Mouse (Mus musculus) kidney, adult 9 months (tissue): ENCODE data around the gene Awat2.
"Not testable (repeated sequence)": the region's sequence is repeated elsewhere in the genome, so short reads cannot be mapped to it uniquely, and the experiment has no call there.

Source experiments
- DNase-seq: peaks from one replicate; pipeline ENCODE4 v3.0.0; 2022

The Awat2 gene

DNA sequence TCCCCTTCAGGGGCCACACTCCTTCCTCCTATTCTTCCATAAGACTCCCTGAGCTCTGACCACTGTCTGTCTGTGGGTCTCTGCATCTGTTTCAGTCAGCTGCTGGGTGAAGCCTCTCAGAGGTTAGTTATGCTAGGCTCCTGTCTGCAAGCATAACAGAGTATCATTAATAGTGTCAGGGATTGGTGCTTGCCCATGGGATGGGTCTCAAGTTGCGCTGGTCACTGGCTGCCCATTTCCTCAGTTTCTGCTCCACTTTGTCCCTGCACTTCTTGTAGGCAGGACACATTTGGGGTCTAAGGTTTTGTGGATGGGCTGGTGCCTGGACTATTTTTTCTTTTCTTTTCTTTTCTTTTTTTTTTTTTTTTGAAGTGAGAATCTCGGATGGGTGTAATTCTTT is at the start of gene Awat2:
TSS of gene Awat2 (minus strand) at position 101 of the 400 bp plus-strand sequence.
- DNase-seq: not testable (repeated sequence)

DNA sequence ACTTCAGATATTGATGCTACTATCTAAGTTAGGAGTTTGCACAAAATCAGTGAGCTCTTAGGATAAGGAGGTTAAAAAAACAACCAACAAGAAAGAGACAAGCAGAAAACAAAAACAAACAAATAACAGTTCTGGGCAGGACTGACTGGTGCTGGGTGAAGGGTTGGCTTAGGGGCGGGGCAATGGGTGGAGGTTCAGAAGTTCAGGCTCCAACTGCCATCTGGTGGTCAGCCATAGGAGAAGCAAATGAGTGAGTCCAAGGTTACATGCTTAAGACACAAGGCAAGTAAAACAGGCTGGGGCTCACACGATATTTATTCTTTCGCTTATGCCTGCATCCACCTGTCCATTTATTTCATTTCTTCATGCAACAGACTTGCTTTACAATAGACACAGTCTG is 37.8 kb upstream of the Awat2 start:
- peak; percentile 70 for DNase-seq

DNA sequence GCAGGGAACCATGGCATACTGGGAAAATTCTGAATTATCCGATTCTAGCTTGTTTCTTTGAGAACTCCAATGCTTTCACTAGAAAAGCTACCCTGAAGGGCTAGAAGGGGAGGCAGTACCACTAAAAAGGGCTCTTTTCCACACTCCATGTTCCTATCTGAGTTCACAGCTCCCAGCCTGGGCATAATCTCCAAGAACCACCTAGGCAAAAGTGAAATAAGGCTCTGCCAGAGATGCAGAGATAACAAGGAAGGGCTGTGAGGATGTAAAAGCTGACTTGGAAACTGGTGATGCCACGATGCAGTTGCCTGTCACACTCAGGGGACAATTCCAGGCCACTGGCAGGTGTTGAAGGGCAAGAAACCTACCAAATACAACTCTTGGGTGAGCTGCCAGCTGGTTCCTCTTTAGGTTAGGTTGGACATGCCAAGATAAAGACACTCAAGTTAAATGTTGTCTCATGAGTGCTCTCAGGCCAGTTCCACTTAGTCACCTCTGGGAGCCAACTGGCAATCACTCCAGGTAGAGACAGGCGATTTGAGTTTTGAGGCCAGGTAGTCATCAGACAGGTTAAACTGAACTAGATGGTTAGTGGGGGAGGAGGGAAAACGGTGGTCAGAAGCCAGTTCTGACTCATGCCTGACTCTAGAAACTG is 33.2 kb upstream of the Awat2 start:
- no peak for DNase-seq

DNA sequence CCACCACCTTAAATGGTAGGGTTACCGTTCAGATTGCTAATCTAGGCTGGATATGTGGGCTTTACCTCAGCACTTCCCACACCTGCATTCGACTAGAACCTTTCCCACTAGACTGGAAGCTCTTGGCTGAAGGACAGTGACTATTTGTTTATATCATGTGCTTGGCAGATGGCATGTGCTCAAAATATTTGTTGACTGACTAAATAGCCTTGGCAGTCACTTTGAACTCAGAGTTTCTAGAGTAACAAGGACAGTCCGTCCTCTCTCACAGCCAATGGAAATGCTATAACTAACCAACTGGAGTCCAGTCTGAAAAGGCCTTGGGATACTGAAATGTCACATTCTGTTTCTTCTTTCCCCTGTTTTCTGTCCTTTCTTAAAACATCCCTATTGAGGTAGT is 29.0 kb upstream of the Awat2 start:
- DNase-seq: no peak

DNA sequence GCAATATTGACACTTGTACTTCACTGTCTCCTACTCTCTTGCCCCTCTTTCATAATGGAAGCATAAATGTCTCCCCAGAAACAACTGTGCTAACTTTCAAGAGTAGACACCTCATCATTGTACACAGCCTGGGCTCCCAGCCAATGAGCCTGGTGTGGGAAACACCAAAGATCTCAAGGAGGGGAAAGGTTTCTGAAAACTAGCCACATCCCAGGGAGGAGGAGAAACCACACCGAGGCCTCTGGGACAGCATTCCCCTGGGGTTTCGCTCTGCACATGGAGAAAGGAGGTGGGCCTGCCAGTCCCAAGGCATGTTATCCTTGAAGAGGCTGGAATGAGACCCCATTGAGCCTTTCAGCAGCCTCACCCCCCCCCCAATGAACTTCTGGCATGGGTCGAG is 27.6 kb upstream of the Awat2 start:
- no peak for DNase-seq

DNA sequence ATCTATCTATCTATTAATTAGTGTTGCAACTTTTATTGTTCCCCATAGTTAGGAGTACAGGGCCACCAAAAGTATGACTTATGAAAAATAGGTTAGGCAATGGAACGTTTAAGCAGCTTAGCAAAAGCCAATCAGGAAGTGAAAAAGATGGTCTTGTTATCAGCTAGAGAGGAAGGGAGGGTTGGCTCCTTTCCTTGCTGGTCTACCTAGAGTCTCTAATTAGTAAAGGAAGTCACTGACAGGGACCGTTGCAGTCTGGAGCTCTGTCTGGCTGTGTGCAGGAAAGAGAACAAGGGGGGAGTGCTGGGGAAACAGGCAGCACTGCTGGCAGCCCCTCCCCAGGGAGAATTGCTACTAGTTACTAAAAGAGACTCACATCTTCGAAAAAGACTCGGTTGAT is 25.5 kb upstream of the Awat2 start:
- DNase-seq: no peak

DNA sequence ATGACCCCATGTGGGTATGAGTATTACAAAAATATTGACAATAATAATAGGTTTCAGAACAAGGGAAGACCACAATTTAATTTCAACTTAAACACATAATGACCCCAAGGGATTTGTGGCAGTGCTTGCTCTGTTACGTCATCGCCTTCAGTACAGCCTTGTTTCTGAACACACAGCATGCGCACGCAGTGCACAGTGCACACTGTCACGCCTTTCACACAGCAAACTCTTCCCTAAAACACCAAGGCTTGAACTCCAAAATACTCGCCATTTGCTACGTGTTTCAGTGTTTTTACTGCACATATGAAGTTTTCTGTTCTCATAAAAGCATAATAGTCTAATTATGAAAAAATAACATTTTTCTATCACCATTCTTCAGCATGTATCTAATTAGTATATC is 1.0 kb upstream of the Awat2 start:
- DNase-seq: no peak

DNA sequence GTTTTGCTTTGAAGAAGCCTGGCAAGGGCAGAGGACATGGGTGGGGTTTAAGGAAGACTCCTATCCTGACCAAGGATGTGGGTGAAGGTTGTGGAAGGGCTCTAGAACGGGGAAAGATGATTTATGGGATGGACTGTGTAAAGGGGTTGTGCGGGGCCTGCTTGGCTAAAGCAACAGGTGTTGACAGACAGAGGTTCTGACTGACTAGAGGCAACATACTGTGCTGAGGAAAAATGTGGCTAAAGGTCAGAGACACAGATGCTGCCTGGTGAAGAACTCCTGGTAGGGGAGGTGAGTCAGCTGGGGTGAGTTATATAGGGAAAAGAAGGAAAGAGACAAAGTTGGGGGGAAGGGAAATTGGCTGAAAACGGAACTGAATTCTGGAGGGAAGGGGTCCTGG is 10.2 kb downstream of the Awat2 start:
- DNase-seq: no peak

DNA sequence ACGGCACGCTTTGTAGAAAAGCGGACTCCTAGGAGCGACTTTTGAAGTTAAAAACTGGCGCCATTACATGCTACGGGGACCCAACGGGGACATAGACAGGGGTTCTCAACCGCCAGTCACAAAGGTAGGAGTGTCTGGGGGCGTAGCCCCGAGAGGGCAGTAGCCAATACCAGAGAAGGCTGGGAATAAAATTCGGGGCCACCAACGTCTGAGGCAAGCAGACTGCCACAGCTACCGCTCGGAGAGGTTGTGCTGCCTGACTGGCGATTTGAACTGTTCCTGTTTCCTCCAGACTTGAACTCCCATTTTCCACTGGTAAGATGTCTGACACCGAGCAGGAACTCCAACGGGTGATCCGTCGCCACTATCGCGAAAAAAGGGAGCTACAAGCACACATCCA is 13.8 kb downstream of the Awat2 start, which contains the start of gene Otud6a:
TSS of gene Otud6a (plus strand) at position 321 of the 400 bp plus-strand sequence.
- DNase-seq: no peak

DNA sequence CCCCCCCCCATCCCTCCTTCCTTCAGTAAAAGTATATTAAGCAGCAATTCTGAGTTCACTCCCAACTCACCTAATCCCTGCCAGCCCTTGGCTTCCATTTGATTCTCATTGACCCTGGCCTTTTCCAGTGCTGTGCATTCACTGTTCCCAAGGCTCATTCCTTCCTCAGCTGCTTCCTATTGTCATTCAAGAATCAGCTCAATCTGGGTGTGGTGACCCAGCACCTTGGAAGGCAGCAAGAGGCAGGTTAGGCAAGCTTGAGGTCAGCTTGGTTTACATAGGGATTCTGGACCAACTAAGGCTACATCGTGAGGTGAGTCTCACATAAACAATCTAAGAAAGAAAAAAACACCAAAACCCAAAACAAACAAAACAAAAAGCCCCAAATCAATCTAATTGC is 33.3 kb downstream of the Awat2 start:
- no peak for DNase-seq

DNA sequence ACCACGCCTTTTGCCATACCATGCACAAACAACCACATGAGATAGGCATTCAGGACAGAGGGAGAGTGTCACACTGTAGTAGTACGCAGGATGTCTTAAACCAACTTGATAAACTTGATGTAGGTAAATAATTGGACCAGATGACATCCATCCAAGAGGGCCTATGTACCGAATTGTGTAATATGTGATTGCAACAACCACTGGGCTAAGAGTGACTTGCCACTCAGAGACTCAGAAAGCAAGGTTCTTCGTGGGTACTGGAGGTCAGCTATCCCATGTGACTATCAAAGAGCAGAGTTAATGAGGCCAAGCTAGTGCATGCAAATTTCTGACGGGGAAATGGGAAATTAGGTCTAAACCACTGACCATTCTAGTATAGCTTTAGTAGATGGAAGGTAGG is 40.9 kb downstream of the Awat2 start:
- no peak for DNase-seq

DNA sequence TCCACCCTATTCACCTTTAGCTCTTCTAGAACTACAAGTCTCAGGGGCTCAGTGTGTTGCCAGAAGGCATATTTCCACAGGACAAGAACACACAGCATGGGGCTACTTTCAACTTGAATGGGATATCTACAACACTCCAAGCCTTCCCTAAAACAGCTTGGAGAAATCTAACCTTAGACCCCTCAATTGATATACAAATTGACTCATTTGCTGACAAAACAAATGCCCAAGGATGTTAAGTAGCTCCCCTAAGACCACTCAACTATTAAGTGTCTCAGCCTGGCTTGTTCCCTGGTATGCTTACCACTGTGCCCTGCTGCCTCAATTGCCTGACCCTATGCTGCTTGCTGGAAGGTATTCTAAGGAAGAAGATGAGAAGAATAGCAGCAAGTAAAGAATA is 41.6 kb downstream of the Awat2 start:
- no peak for DNase-seq

DNA sequence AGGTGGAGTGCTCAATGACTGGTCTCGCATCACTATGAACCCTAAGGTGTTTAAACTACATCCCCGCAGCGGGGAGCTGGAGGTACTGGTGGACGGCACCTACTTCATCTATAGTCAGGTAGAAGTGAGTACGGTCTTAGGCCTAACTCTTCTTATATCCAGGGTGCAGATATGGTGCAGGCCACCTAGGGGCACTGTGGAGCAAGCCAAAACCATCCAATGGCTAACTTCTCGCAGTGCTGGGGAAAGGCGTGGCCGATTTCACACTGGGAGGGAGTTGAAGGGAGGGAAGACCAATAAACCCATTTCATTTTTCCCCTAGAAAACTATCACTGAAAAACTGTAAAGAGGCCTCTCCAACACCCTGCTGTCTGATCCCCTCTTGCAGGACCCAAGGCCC is 47.5 kb downstream of the Awat2 start:
- DNase-seq: peak; percentile 4

DNA sequence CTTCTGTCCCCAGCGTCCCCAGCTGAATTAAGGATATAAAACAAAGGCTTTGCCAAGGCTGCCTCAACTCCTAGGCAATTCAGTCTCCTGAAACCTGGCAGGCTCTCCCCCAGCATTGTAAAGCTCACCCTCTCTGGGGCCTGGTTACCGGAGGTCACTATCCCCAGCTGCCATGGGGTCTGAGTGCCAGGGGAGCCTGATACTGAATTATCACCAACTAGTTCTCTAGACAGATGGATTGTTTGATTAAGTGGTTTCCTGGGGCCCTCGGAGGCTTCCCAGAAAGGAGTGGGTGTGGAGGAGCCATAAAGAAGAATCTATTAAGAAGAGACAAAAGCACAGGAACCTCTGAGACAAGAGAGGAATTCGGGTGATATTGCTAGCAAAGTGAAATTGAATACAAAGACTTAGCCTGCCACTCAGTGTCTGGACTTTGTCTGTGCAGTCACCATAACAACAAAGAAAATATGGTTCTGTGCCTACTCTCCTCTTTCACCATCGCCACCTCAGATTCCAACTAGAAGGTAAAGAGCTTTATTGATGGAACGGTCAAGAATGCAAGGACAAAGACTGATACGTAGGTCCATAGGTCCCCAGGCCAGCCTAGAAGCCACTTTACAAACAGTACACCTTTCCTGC is 48.2 kb downstream of the Awat2 start:
- DNase-seq: no peak

DNA sequence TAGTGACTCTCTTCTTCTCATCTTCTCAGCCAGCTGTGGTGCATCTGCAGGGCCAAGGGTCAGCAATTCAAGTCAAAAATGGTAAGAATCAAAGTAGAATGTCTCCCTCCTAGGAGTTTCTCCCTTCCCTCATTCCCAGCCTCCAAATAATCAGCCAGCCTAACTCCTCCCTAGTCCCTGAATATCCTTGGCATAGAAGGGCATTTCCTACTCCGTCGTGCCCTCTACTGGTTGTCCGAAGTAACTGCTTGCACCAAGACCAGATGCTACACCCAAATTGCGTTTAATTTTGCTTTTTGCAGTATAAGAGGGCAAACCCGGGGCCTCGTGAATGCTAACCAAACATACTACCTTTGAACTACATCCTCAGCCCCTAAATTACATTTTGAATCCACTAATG is 50.2 kb downstream of the Awat2 start:
- DNase-seq: peak; percentile 17

DNA sequence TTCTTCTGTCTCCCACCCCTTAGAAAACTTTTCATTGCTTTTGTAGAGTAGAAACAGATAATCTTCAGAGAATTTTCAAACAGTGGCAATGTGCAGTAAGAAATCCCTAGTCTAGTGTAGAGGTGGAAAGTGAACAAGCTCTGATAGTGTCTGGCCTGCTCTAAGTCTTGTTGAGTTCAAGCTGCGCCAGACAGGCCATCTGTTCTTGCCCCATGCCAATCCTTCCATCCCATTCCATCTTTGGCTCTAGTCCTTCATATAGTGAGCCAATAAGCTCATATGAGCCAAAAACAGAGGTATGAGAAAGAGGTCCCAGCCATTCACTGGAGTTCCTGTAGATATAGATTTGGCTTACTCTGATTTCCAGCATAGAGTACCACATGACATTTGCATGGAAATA is 52.6 kb downstream of the Awat2 start:
- DNase-seq: no peak

DNA sequence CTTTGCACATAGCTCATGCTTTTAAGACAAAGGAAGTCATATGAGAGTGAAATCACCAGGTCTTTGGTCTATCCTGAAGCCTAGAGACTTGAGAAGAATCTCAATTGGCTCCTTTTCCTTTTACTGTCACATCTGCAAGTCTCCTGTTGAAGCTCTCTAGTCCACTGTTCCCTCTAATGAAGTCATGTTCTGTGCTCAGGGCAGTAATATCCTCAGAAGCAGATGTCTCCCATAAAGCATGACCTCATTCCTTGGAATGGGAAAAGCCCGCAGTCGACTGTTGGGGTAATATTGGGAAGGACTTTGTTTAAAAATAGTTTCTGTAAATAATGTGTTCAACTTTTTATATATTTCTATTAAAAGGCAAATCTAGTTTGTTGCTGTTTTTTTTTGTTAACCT is 85.5 kb downstream of the Awat2 start:
- DNase-seq: no peak
